Mouse (Mus musculus) c-Kit-positive CD71-positive TER-119-positive erythroid progenitor cells, embryonic 14.5 days (primary cell): ENCODE measurements around the gene Stk19.
"Not testable (repeated sequence)": the region's sequence is repeated elsewhere in the genome, so short reads cannot be mapped to it uniquely, and the experiment has no call there.

Experiments used
- DNase-seq: peaks from one replicate; pipeline ENCODE4 v3.0.0-alpha.2; 2013; ENCODE audit warnings: low spot score

The Stk19 gene

DNA sequence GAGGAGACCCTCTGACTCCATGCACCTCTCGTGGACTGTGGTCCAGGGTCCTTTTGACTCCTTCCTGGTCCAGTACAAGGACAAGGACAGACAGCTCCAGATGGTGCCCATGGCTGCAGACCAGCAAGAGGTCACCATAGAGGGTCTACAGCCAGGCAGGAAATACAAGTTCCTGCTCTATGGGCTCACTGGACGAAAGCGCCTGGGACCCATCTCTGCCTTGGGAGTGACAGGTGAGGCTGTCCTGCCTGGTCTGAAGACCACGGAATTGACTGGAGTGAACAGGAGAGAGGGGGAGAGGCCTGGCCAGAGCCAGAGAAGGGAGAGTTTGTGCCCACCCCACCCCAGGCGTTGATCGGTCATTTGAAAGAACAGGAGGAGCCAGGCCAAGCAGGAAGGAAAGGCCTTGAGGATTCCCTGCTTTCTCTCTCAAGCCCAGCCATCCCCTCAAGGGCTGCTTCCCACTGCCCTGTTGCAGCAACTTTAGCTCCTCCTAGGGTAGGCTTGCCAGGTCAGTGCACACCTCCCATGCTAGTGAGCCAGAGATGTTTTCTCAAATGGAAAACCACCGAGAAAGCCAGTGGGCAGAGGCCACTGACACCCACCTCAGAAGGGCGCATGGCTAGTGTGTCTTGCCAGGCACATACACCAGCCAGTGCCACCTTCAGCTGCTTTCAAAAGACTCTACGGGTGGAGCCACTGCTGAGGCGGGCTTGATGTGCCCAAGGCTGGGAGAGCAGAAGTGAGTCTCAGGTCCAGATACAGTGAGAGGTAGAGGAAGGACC is 39.3 kb downstream of the Stk19 start:
- not testable (repeated sequence) for DNase-seq

DNA sequence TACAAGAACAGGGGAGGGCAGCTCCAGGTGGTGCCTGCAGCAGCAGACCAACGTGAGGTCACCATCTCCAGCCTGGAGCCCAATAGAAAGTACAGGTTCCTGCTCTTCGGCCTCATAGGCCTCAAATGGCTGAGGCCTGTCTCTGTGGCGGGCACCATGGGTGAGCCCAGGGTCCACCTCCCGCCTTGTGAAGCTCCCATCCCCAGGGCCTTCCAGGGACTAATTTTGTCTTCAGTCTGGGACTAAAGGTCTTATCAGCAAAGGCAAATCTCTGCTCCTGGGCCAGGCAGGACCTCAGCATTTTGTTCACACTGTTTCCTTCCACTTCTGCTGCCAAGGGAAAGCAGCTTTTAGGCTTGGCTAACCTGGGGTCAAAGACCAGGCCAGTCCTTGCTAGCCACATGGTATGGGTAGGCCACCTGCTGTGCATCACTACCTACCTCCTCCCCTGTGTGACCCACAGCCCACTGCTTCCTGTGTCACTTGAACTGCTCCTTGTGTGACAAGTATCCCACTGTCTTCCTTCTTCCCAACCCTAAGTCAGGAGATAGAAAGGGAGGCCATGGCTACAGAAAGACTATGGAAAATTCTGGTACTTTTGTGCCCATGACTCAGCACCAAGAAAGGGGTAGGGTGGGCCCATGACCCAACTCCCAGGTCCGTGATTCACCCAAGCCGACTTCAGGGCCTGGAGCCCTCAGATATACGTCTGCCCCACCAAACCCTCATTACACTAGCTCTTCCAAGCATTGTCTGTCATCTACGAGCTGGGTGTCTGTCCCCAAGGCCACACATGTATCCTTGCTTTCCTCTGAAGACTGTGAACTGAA is 40.2 kb downstream of the Stk19 start:
- DNase-seq: no peak

DNA sequence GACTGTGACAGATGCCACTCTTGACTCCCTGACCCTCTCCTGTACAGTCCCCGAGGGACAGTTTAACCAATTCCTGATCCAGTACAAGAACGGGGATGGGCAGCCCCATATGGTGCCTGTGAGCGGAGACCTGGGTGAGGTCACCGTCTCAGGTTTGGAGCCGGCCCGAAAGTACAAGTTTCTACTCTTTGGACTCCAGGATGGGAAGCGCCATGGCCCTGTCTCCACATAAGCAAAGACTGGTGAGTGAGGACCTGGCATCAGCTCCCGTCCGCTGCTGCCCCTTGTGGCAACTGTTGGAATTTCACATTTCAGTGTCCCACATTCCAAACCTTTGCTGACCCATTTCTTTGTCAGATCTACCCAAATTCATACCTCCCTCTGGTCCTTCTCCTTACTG is 41.1 kb downstream of the Stk19 start:
- DNase-seq: peak; percentile 7

DNA sequence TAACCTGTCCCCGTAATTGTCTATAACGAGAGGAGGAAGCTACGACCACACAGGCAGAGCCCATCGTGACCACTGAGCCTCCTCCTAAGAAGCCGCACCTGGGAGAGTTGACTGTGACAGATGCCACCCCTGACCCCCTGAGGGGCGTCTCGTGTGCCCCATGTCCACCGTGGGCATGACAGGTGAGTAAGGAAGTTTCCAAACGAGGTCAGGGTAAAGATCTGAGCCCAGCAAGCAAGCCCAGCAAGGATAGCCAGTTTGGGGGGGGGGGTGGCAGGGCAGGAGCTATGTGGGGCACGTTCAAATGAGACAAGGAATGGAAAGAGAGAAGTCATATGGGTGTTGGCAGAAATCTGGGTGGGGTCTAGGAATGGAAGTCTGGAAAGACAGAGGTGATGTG is 41.7 kb downstream of the Stk19 start:
- DNase-seq: no peak

DNA sequence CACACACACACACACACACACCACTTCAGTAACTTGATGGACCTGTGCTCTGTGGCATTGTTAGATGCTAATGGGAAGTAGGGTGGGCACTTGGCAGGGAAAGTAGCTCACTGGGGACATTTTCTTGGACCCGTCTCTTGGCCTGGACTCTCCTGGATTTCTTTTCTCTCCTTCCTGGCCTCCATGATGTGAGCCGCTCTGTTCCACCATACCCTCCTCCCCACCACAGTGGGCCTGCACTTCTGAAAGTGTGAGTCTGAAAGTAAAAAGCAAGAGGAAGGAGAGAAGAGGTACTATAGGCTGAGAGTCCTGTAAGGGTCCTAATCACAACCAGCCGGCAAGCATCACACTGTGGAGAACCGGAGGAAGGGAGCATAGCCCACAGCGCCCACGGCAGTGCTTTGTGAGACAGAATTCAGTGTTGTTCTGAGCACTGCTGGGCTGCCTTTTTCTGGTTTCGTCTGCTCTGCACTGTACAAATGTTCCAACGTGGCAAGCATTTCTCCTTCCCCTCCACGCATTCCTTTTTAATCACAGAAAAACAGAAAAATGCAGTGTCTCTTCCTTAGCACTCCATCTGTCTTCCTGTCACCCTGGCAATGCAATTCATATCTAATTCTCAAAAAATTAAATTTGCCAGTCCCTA is 58.9 kb downstream of the Stk19 start:
- no peak for DNase-seq
